Mouse (Mus musculus): ENCODE results near the gene Rab1a.
A peak's percentile ranks its signal among the peaks of the same experiment; 100 is the strongest.

The Rab1a gene

DNA sequence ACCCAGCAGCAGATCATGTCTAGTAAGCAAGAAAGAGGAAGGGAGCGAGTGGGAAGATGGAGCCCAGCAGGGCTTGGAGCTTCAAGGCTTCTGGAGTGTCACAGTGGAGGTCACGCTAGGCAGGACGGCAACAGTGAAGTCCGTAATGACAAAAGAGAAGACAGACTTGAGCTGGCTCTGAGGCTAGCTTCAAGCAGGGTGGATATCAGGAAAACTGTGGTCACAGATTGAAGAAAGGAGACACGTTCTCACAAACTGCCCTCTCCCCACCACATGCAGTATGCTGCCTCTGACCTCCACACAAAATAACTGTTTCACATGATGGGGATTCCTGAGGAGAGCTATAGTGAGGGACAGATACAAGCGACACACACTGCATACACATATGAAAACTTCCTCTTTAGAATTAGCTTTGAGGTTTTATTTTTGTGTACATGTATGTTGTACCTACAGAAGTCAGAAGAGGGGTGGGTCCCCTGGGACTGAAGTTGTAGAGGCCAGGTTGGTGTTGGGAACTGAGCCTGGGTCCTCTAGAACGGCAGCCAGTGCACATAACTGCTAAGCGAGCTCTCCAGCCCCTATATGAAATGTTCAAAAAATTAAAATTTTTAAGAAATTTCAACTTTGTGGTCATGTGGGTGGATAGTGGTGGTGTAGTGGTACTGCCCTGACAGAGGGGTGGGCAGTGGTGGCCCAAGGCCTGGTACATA lies 46.1 kb downstream of the Rab1a start:
- DNase-seq (ENCODE audit: low spot score in 2 of 2), result no peak

GRCm38 (mm10) chr11:20248277-20248676 lies 47.0 kb downstream of the Rab1a start:
- DNase-seq (ENCODE audit: low spot score in 2 of 2), result no peak

GRCm38 (mm10) chr11:20248840-20249239 lies 47.6 kb downstream of the Rab1a start:
- DNase-seq (ENCODE audit: low spot score in 2 of 2), result no peak

- DNase-seq (ENCODE audit: low spot score in 2 of 2), result peak; percentile 87 to 95
These were observed 48.3 kb downstream of the Rab1a start, which contains the start of gene Cep68 for GRCm38 (mm10) chr11:20249296-20250110. TSS of gene Cep68 (minus strand) at chr11:20249429.

GRCm38 (mm10) chr11:20250476-20251178 lies 49.4 kb downstream of the Rab1a start:
- DNase-seq (ENCODE audit: low spot score in 2 of 2), result no peak

- DNase-seq (ENCODE audit: low spot score in 2 of 2), result no peak
These were observed 51.9 kb downstream of the Rab1a start for GRCm38 (mm10) chr11:20253088-20253487.

DNA sequence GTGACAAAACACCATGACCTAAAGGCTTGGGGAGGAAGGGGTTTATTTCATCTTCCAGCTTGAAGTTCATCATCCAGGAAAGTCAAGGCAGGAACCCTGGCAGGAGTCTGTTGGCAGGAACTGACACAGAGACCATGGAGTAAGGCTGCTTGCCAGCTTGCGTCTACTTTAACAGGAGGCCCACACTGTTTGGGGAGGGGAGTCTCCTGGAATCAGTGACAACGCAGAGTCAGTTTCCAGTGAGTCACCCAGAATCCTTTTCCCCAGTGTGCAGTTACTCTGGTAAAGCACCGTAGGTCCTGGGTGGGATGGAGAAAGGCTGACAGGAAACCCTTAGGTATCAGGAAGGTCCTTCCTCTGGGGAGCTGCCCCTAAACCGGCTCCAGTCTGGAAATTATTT lies 53.6 kb downstream of the Rab1a start:
- DNase-seq (ENCODE audit: low spot score in 2 of 2), result no peak

- DNase-seq (ENCODE audit: low spot score in 2 of 2), result no peak
These were observed 61.6 kb downstream of the Rab1a start for GRCm38 (mm10) chr11:20262628-20263380.

GRCm38 (mm10) chr11:20269885-20270284 lies 68.7 kb downstream of the Rab1a start:
- DNase-seq (ENCODE audit: low spot score in 2 of 2), result no peak

DNA sequence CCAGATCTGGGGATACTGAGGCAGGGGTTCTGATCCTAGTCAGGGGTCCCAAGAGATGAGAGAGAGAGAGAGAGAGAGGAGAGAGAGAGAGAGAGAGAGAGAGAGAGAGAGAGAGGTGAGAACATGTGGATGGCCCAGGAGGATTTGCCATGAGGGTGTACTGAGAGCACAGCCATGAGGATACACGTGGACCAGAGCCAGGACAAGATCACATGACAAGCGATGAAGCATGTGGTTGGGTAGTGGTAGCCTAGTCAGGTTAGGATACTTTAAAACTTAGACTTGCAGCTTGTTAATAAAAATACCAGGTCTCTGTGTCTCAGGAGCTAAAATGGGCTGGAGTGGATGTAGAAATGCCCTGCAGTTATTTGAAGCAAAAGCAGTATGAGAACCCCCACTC lies 74.7 kb downstream of the Rab1a start:
- no peak for DNase-seq (ENCODE audit: low spot score in 2 of 2)
